Mouse (Mus musculus) small intestine, adult 2 months (tissue): ENCODE data around the gene Paqr4.

Experiments
- CTCF ChIP-seq: fragments of 200-500 bp; IDR thresholded peaks from 2 replicates; pipeline ENCODE4 v1.5.1; 2012; ENCODE audit warnings: low read depth, mild to moderate bottlenecking, control low read depth, inconsistent platforms, low read length, moderate library complexity, mixed read lengths; ENCODE audit not compliant: insufficient replicate concordance, insufficient read length; ENCODE audit errors: extremely low read depth
- POLR2A ChIP-seq: fragments of 200-500 bp; IDR thresholded peaks from 2 replicates; pipeline ENCODE4 v1.6.1; 2012; ENCODE audit warnings: low read depth, mild to moderate bottlenecking, control low read depth, inconsistent platforms, low read length, moderate library complexity

DNA sequence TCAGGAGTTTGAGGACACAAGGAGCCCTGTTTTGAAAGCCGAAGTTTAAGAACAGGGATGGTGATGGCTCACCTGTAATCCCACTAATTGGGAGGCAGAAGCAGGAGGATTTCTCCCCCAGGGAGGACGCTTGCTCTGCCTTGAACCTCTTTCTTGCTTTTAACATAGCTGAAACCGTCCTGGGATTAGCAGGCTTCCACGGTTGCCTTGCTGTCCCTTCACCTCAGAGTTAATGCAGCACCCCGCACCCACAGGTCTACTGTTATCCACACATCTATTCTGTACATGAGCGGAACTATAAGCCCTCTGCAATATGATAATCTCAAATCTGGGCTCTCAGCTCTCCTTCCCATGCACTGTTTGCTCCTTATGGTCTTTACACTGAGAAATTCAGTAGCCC, 33.0 kb upstream of the Paqr4 start:
- no peak for TF ChIP-seq CTCF
- no peak for TF ChIP-seq POLR2A
